Mouse (Mus musculus): Measurements from ENCODE around the gene Mab21l1.

Mab21l1 gene

GRCm38 (mm10) chr3:55814993-55815625 lies 32.8 kb downstream of the Mab21l1 start:
- DNase-seq (ENCODE audit: low spot score in 2 of 2): no peak

DNA sequence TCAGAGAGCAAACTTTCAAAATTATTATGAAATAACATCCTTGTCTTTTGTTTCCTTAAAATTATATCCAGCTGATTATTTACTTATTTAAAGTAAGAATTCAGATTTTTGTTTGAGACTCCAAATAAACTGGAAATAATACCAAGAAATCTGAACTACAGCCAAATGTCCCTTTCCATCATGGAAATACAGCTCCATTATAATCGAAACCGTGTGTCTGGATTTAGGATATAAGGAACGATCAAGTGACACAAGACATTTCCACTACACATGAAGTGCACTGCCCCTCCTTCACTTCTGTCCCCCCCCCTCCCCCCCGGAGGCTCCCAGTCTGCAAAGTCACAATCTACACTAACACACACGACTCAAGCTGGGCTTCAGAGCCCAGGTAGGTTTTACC lies 33.8 kb downstream of the Mab21l1 start:
- DNase-seq (ENCODE audit: low spot score in 2 of 2): no peak

- no peak for DNase-seq (ENCODE audit: low spot score in 2 of 2)
Observed at GRCm38 (mm10) chr3:55816638-55817375, 34.5 kb downstream of the Mab21l1 start.

DNA sequence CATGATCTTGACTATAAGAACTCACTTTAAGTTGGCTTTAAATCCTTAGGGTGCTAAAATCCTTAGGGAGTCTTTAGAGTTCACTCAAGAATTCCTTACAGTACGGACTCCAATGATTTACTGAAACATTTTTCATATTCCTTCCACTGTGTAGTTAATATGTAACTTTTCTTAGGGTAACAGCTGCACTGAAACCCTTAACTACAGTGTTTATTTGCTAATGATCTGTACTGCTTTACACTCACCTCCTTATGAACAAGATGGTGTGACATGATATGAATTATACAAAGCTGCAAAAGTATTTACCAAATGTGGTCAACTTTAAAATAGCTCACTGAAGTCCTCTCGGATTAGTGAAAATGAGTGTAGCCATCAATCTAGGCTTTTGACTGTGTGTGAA lies 35.8 kb downstream of the Mab21l1 start:
- DNase-seq (ENCODE audit: low spot score in 2 of 2): no peak

DNA sequence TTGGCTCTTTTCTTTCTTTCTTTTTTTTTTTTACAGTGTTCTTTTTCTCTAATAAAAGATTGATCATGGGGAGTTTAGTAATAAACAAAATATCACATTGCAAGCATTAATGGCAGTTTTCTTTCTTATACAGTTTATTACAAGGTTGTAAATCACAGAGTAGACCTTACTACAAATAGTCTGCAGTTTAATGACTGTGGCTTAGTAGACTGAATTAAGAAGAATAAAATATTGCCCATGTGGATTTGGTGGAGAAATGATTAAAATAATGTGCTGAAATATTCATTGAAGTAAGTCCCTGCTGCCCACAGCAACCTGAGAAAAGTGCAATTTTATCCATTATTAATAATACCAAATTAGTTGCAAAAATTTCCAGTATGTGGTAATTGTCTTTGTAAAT lies 37.3 kb downstream of the Mab21l1 start:
- DNase-seq (ENCODE audit: low spot score in 2 of 2): no peak

DNA sequence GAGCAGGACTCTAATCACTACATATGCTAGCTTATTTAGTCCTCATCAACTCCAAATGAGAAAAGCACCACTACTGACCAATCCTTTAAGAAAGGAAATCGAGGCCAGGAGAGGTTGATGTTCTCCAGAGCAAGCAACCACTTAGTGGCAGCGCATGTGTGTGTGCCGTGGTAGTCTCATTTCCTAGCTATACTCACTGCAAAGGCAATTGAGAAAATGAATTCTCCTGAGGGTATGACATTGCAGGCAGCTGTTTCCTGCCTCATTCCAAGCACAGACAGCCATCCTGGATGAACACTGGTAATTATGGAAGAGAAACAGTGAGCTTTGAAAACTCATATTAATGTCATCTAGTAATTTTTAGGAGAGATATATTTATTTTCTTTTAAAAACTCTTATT lies 42.6 kb downstream of the Mab21l1 start:
- no peak for DNase-seq (ENCODE audit: low spot score in 2 of 2)

DNA sequence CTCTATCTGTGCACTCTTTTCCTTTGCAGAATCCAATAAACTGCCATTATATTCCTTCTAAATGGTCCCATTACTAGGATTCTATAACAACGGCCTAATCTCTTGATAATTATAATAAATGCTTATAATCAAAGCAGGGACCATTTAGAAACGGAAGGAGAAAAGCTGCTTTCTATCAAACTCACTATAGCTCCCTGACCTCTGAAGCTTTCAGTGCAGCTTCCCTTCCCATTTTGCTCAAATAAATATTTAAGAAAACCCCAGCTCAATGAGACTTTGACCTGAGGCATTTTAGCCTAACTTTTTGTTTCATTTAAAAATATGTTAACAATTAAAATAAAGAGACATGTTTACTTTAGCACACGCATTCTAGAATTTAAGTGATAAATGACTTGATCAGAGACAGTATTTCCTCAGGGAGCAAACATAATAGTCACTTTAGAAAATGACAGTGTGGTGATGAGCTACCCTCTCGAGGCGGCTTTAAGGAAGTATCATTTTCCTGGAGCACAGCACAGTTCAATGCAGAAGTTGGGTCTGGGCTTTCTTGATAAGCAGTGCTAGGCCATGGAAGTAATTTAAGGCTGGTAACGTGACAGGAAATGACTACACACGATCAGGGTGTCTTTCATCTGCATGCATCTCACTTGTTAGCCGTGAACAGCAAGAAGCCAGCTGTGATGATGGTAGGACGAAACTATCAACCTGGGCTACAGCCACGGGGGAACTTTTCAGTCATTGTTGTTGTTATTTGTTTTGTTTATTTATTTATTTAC lies 46.4 kb downstream of the Mab21l1 start:
- DNase-seq (ENCODE audit: low spot score in 2 of 2): no peak

- no peak for DNase-seq (ENCODE audit: low spot score in 2 of 2)
Observed at GRCm38 (mm10) chr3:55830226-55830625, 47.9 kb downstream of the Mab21l1 start.
